8 mouse cellular contexts compared by ENCODE assay signal in genomic region chr1:153559126-153559647, GRCm38 (mm10). TPM values are rescaled to one million over a fixed set of nuclear protein-coding genes. Genes with fewer than 3 reads are reported as not detected.
DNase-seq lines count a peak whose midpoint lies in the region; TF ChIP-seq lines count a peak whose summit lies in the region.

No protein-coding gene starts in this region.

- peak; percentile 91 for TF ChIP-seq CTCF in liver, adult 2 months (IDR thresholded peaks at IDR 0.05; ENCODE audit: low read depth, low read length)
- TF ChIP-seq CTCF in olfactory bulb, adult 2 months (IDR thresholded peaks at IDR 0.05; ENCODE audit: insufficient read depth, low read depth, low read length): peak; percentile 49

- no peak overlapping the region for H3K27ac ChIP-seq in liver, adult 2 months (replicated peaks; ENCODE audit: insufficient read depth, low read depth, low read length)
- H3K27ac ChIP-seq in olfactory bulb, adult 2 months (ENCODE audit: insufficient read depth, low read depth, low read length): no peak overlapping the region

- DNase-seq in A20 (ENCODE audit: low read depth, low spot score): peak; percentile 86
- peak; percentile 47 for DNase-seq in MEL-GATA-1-ER (ENCODE audit: extremely low read depth, low read depth)
- peak; percentile 77 to 81 for DNase-seq in cerebellum, adult 18-20 months
- peak; percentile 61 to 80 for DNase-seq in frontal cortex, postnatal 36 days (ENCODE audit: low spot score in 2 of 2)
- peak; percentile 75 for DNase-seq in kidney, adult 9 months
- peak; percentile 59 for DNase-seq in liver, adult 2 months (ENCODE audit: extremely low read depth, low read depth, low spot score)
- DNase-seq in thymus, postnatal 10 days (ENCODE audit: low spot score in 2 of 2): peak; percentile 72 to 94

- H3K79me2 ChIP-seq in liver, adult 2 months (ENCODE audit: control insufficient read depth, insufficient read depth, low read length): no peaks in the 10 kb centered on the region

- WGBS in liver, adult 2 months: 22% methylated on average over 9 of the region's 9 CpGs
- 26% methylated on average over 9 of the region's 9 CpGs for WGBS in olfactory bulb, adult 2 months

- no peaks in the 10 kb centered on the region; the same call in 1 of the 2 replicates for H3K4me1 ChIP-seq in liver, adult 2 months (ENCODE audit: control insufficient read depth, insufficient read depth, low read length)
- H3K4me1 ChIP-seq in olfactory bulb, adult 2 months (ENCODE audit: control insufficient read depth, insufficient read depth, low read length): peaks cover 5% of the 10 kb centered on the region; the same call in 1 of the 2 replicates

- no peak overlapping the region for H3K4me3 ChIP-seq in liver, adult 2 months (ENCODE audit: insufficient read depth, low read depth, low read length)
- no peak overlapping the region for H3K4me3 ChIP-seq in olfactory bulb, adult 2 months (ENCODE audit: insufficient read depth, low read depth, low read length)

- TF ChIP-seq POLR2A in liver, adult 2 months (IDR thresholded peaks at IDR 0.05; ENCODE audit: extremely low read depth, insufficient read depth, low read length): no peak
- TF ChIP-seq POLR2A in olfactory bulb, adult 2 months (IDR thresholded peaks at IDR 0.05; ENCODE audit: insufficient read depth, low read depth, low read length): no peak

- H3K27me3 ChIP-seq in liver, adult 2 months (ENCODE audit: control insufficient read depth, insufficient read depth, low read length): no peaks in the 10 kb centered on the region

- H3K36me3 ChIP-seq in liver, adult 2 months (ENCODE audit: control insufficient read depth, insufficient read depth, low read length): no peaks in the 10 kb centered on the region

- H3K9ac ChIP-seq in liver, adult 2 months (ENCODE audit: low read depth, low read length): no peak overlapping the region

RNA-seq across cellular contexts. Expression of gene Npl, which starts 9.3 kb away (rescaled TPM):
- total RNA-seq in liver, adult 2 months (2014; rRNA removed): 1.4 and 2.5 TPM in 2 replicates
- polyA plus RNA-seq in liver, adult 2 months (2012; rRNA removed): 0.21 and 0.40 TPM in 2 replicates
- polyA plus RNA-seq in olfactory bulb, adult 2 months (2012; ENCODE audit: insufficient read depth, insufficient read length, low replicate concordance, missing spikeins): not detected in 2 replicates

Comparison
In these comparisons a context has a peak if more than half of its experiments do, and no peak if none do; other contexts are left out.
1. RNA of gene Npl, which starts 9.3 kb away (polyA plus RNA-seq): not detected in olfactory bulb, adult 2 months; 0.21 to 0.40 TPM in liver, adult 2 months; every median in the first group is over 10 times any median in the second.
2. Peak in every context shown above with its lines, with median percentiles within 50 percentile points of each other: DNase-seq.